Mouse (Mus musculus): ENCODE measurements around the gene Slc5a10. TPM values are rescaled to one million over a fixed set of nuclear protein-coding genes. Genes with fewer than 3 reads are reported as not detected.

Gene Slc5a10
- polyA plus RNA-seq, 1 experiment, result not detected

GRCm38 (mm10) chr11:61629621-61630020 is 91.0 kb downstream of the Slc5a10 start:
- Histone ChIP-seq H3K27me3 (ENCODE audit: control insufficient read depth, insufficient read depth, insufficient read length) (no peaks in the 10 kb centered on the region), H3K36me3 (ENCODE audit: control insufficient read depth, insufficient read depth) (no peaks in the 10 kb centered on the region), H3K79me2 (ENCODE audit: control insufficient read depth, insufficient read depth) (no peaks in the 10 kb centered on the region), H3ac (ENCODE audit: control insufficient read depth, insufficient read length, low read depth) (no peak overlapping the region), H3K4me3 (ENCODE audit: insufficient read depth, poor library complexity, severe bottlenecking) (no peak overlapping the region), H3K79me3 (ENCODE audit: low read depth) (no peaks in the 10 kb centered on the region)
- TF ChIP-seq CTCF (IDR thresholded peaks at IDR 0.05; ENCODE audit: control insufficient read depth, insufficient read depth, insufficient read length) (peak; percentile 5), FOSL1 (IDR thresholded peaks at IDR 0.05; ENCODE audit: insufficient read depth, low read length, poor library complexity, severe bottlenecking) (no peak), MAX (IDR thresholded peaks at IDR 0.05) (no peak), CEBPB (IDR thresholded peaks at IDR 0.05; ENCODE audit: low read depth) (no peak)

GRCm38 (mm10) chr11:61626509-61626908 is 94.1 kb downstream of the Slc5a10 start:
- TF ChIP-seq FOSL1 (IDR thresholded peaks at IDR 0.05; ENCODE audit: insufficient read depth, low read length, poor library complexity, severe bottlenecking), result no peak
- no peak for TF ChIP-seq MYOG (IDR thresholded peaks at IDR 0.05; ENCODE audit: control insufficient read depth, extremely low read depth, insufficient read length)
- no peak for TF ChIP-seq CTCF (IDR thresholded peaks at IDR 0.05; ENCODE audit: control insufficient read depth, insufficient read depth, insufficient read length)
- TF ChIP-seq USF1 (IDR thresholded peaks at IDR 0.05; ENCODE audit: low read depth), result no peak
- no peak for TF ChIP-seq MYOD1 (IDR thresholded peaks at IDR 0.05; ENCODE audit: control insufficient read depth, insufficient read length, low read depth)
- TF ChIP-seq MAX (IDR thresholded peaks at IDR 0.05), result no peak

GRCm38 (mm10) chr11:61625136-61625535 is 95.5 kb downstream of the Slc5a10 start:
- Histone ChIP-seq H3K27me3 (ENCODE audit: control insufficient read depth, insufficient read depth, insufficient read length) (no peaks in the 10 kb centered on the region), H3K4me3 (ENCODE audit: insufficient read depth, poor library complexity, severe bottlenecking) (no peak overlapping the region), H3K79me3 (ENCODE audit: low read depth) (no peaks in the 10 kb centered on the region), H3K36me3 (ENCODE audit: control insufficient read depth, insufficient read depth) (no peaks in the 10 kb centered on the region), H3K79me2 (ENCODE audit: control insufficient read depth, insufficient read depth) (no peaks in the 10 kb centered on the region), H3ac (ENCODE audit: control insufficient read depth, insufficient read length, low read depth) (no peak overlapping the region)
- TF ChIP-seq CEBPB (IDR thresholded peaks at IDR 0.05; ENCODE audit: low read depth) (no peak), MAX (IDR thresholded peaks at IDR 0.05) (no peak), CTCF (IDR thresholded peaks at IDR 0.05; ENCODE audit: control insufficient read depth, insufficient read depth, insufficient read length) (no peak), FOSL1 (IDR thresholded peaks at IDR 0.05; ENCODE audit: insufficient read depth, low read length, poor library complexity, severe bottlenecking) (no peak), MYOD1 (IDR thresholded peaks at IDR 0.05; ENCODE audit: control insufficient read depth, insufficient read length, low read depth) (no peak), MYOG (IDR thresholded peaks at IDR 0.05; ENCODE audit: control insufficient read depth, extremely low read depth, insufficient read length) (no peak), USF1 (IDR thresholded peaks at IDR 0.05; ENCODE audit: low read depth) (no peak)

More at GRCm38 (mm10) chr11:61626509-61626908, 94.1 kb downstream of the Slc5a10 start:
- Histone ChIP-seq H3ac (ENCODE audit: control insufficient read depth, insufficient read length, low read depth) (no peak overlapping the region), H3K27me3 (ENCODE audit: control insufficient read depth, insufficient read depth, insufficient read length) (no peaks in the 10 kb centered on the region), H3K4me3 (ENCODE audit: insufficient read depth, poor library complexity, severe bottlenecking) (no peak overlapping the region), H3K79me2 (ENCODE audit: control insufficient read depth, insufficient read depth) (no peaks in the 10 kb centered on the region), H3K79me3 (ENCODE audit: low read depth) (no peaks in the 10 kb centered on the region), H3K36me3 (ENCODE audit: control insufficient read depth, insufficient read depth) (no peaks in the 10 kb centered on the region)

Other genes starting within 250 kb of the Slc5a10 start
- not detected for gene Mfap4, start 235.4 kb downstream of the Slc5a10 start, polyA plus RNA-seq (2012; fragmentation: generic; extraction: Trizol)
- gene Mapk7, start 226.4 kb downstream of the Slc5a10 start, polyA plus RNA-seq (2012; fragmentation: generic; extraction: Trizol), result 21.3 TPM
- gene B9d1, start 215.7 kb downstream of the Slc5a10 start, polyA plus RNA-seq (2012; fragmentation: generic; extraction: Trizol), result 45.7 TPM
- gene Epn2, start 141.1 kb downstream of the Slc5a10 start, polyA plus RNA-seq (2012; fragmentation: generic; extraction: Trizol), result 21.1 TPM
- gene Grap, start 67.6 kb downstream of the Slc5a10 start, polyA plus RNA-seq (2012; fragmentation: generic; extraction: Trizol), result 0.14 TPM
- not detected for gene Fam83g, start 36.7 kb downstream of the Slc5a10 start, polyA plus RNA-seq (2012; fragmentation: generic; extraction: Trizol)
- 15.9 TPM for gene Prpsap2, start 41.3 kb upstream of the Slc5a10 start, polyA plus RNA-seq (2012; fragmentation: generic; extraction: Trizol)
- gene Ulk2, start 134.2 kb upstream of the Slc5a10 start, polyA plus RNA-seq (2012; fragmentation: generic; extraction: Trizol), result 5.6 TPM
- 6.0 TPM for gene Akap10, start 209.4 kb upstream of the Slc5a10 start, polyA plus RNA-seq (2012; fragmentation: generic; extraction: Trizol)
- gene Specc1, start 235.9 kb upstream of the Slc5a10 start, polyA plus RNA-seq (2012; fragmentation: generic; extraction: Trizol), result 59.2 TPM